In genomic region chr7:81343831-81344230, GRCm38 (mm10) we compare ENCODE assay signal across 8 mouse cellular contexts. TPM values are rescaled to one million over a fixed set of nuclear protein-coding genes. Genes with fewer than 3 reads are reported as not detected.
A peak's percentile ranks its signal among the peaks of the same experiment; 100 is the strongest.
DNase-seq lines count a peak whose midpoint lies in the region; ATAC-seq and TF ChIP-seq lines count a peak whose summit lies in the region.

No protein-coding gene starts in this region.

- H3ac ChIP-seq in C2C12 (ENCODE audit: control insufficient read depth, insufficient read length, low read depth) = peak overlapping the region; percentile 100

- H3K9ac ChIP-seq in forebrain, embryonic 13.5 days = peak overlapping the region; percentile 99
- peak overlapping the region; percentile 100 for H3K9ac ChIP-seq in liver, embryonic 11.5 days (ENCODE audit: low read depth, low read length)

- TF ChIP-seq CTCF in C2C12 (IDR thresholded peaks at IDR 0.05; ENCODE audit: control insufficient read depth, insufficient read depth, insufficient read length) = no peak

- peaks cover 63% of the 10 kb centered on the region for H3K79me2 ChIP-seq in C2C12 (ENCODE audit: control insufficient read depth, insufficient read depth)

- H3K27me3 ChIP-seq in erythroblast, embryonic 14.5 days (ENCODE audit: control insufficient read depth) = peaks cover 2% of the 10 kb centered on the region; the same call in 1 of the 2 replicates
- peaks cover 4% of the 10 kb centered on the region for H3K27me3 ChIP-seq in C2C12 (ENCODE audit: control insufficient read depth, insufficient read depth, insufficient read length)
- no peaks in the 10 kb centered on the region for H3K27me3 ChIP-seq in forebrain, embryonic 13.5 days
- H3K27me3 ChIP-seq in liver, embryonic 11.5 days (replicated peaks; ENCODE audit: control insufficient read depth, insufficient read depth, low read length) = no peaks in the 10 kb centered on the region

- peak overlapping the region; percentile 90 for H3K4me3 ChIP-seq in erythroblast, embryonic 14.5 days (replicated peaks)
- peak overlapping the region; percentile 95 for H3K4me3 ChIP-seq in C2C12 (ENCODE audit: insufficient read depth, poor library complexity, severe bottlenecking)
- H3K4me3 ChIP-seq in forebrain, embryonic 13.5 days = peak overlapping the region; percentile 97
- H3K4me3 ChIP-seq in liver, embryonic 11.5 days (ENCODE audit: low read depth, low read length) = peak overlapping the region; percentile 99

- no peak for DNase-seq in liver, embryonic 11.5 days (ENCODE audit: low spot score)
- DNase-seq in yolk sac, embryonic 10.5 days (ENCODE audit: low spot score) = no peak
- DNase-seq in frontal cortex, postnatal 10 days (ENCODE audit: low spot score in 2 of 2) = no peak
- DNase-seq in frontal cortex, postnatal 36 days (ENCODE audit: low spot score in 2 of 2) = no peak

- no peaks in the 10 kb centered on the region for H3K9me3 ChIP-seq in erythroblast, embryonic 14.5 days (ENCODE audit: control insufficient read depth, low read length)
- no peaks in the 10 kb centered on the region for H3K9me3 ChIP-seq in forebrain, embryonic 13.5 days (replicated peaks)
- H3K9me3 ChIP-seq in liver, embryonic 11.5 days (ENCODE audit: control insufficient read depth, low read length) = no peaks in the 10 kb centered on the region

- ATAC-seq in erythroblast, adult 5-6 weeks (replicated peaks; ENCODE audit: low FRiP score, poor library complexity, severe bottlenecking) = no peak
- no peak for ATAC-seq in forebrain, embryonic 13.5 days
- ATAC-seq in liver, embryonic 11.5 days (replicated peaks; ENCODE audit: low FRiP score) = no peak

- peak overlapping the region; percentile 94 for H3K4me2 ChIP-seq in forebrain, embryonic 13.5 days
- peak overlapping the region; percentile 94 for H3K4me2 ChIP-seq in liver, embryonic 11.5 days

- WGBS in forebrain, embryonic 13.5 days = 21% methylated on average over 10 of the region's 10 CpGs
- 4% methylated on average over 10 of the region's 10 CpGs for WGBS in liver, embryonic 11.5 days

- H3K36me3 ChIP-seq in erythroblast, embryonic 14.5 days (ENCODE audit: control insufficient read depth) = peaks cover 55% of the 10 kb centered on the region
- peaks cover 57% of the 10 kb centered on the region for H3K36me3 ChIP-seq in C2C12 (ENCODE audit: control insufficient read depth, insufficient read depth)
- peaks cover 52% of the 10 kb centered on the region for H3K36me3 ChIP-seq in forebrain, embryonic 13.5 days (ENCODE audit: poor library complexity, severe bottlenecking)
- peaks cover 39% of the 10 kb centered on the region for H3K36me3 ChIP-seq in liver, embryonic 11.5 days (ENCODE audit: control insufficient read depth, insufficient read depth, low read length)

- peaks cover 45% of the 10 kb centered on the region for H3K79me3 ChIP-seq in C2C12 (ENCODE audit: low read depth)

- no peak overlapping the region for H3K27ac ChIP-seq in forebrain, embryonic 13.5 days
- H3K27ac ChIP-seq in liver, embryonic 11.5 days (ENCODE audit: low read depth, low read length) = peak overlapping the region; percentile 10

- peaks cover 38% of the 10 kb centered on the region for H3K4me1 ChIP-seq in erythroblast, embryonic 14.5 days (ENCODE audit: control insufficient read depth)
- H3K4me1 ChIP-seq in forebrain, embryonic 13.5 days = peaks cover 25% of the 10 kb centered on the region
- H3K4me1 ChIP-seq in liver, embryonic 11.5 days (replicated peaks; ENCODE audit: control insufficient read depth, insufficient read depth, low read length) = peaks cover 16% of the 10 kb centered on the region

TF ChIP-seq in C2C12, 6 proteins besides CTCF, POLR2A, EP300 and RAD21:
- TF ChIP-seq MYOD1 (IDR thresholded peaks at IDR 0.05; ENCODE audit: control insufficient read depth, insufficient read length, low read depth) = no peak
- TF ChIP-seq MAX (IDR thresholded peaks at IDR 0.05) = no peak
- TF ChIP-seq MYOG (IDR thresholded peaks at IDR 0.05; ENCODE audit: control insufficient read depth, extremely low read depth, insufficient read length) = no peak
- no peak for TF ChIP-seq USF1 (IDR thresholded peaks at IDR 0.05; ENCODE audit: low read depth)
- no peak for TF ChIP-seq FOSL1 (IDR thresholded peaks at IDR 0.05; ENCODE audit: insufficient read depth, low read length, poor library complexity, severe bottlenecking)
- TF ChIP-seq CEBPB (IDR thresholded peaks at IDR 0.05; ENCODE audit: low read depth) = no peak

RNA-seq across cellular contexts. Expression of gene Rps17, which starts 1.2 kb away (rescaled TPM):
- polyA plus RNA-seq in erythroblast, embryonic 14.5 days (2012) = 31.7 and 36.7 TPM in 2 replicates
- 779 and 843 TPM in 2 replicates for total RNA-seq in erythroblast, adult 5-6 weeks (2015; ENCODE audit: low replicate concordance)
- 542 and 565 TPM in 2 replicates for total RNA-seq in erythroblast, adult 5-6 weeks (2017; ENCODE audit: low replicate concordance)
- 3,363 TPM for polyA plus RNA-seq in C2C12 (2012; fragmentation: generic; extraction: Trizol)
- 1,016 and 1,034 TPM in 2 replicates for polyA plus RNA-seq in forebrain, embryonic 13.5 days (2015; fragmentation: Nextera tagmentation; extraction: Ambion mirVana)
- 1,540 and 1,655 TPM in 2 replicates for polyA plus RNA-seq in liver, embryonic 11.5 days (2014; fragmentation: Nextera tagmentation; extraction: Ambion mirVana)

Comparison
In these comparisons a context has a peak if more than half of its experiments do, and no peak if none do; other contexts are left out.
1. RNA of gene Rps17, which starts 1.2 kb away (polyA plus RNA-seq): 3,363 TPM in C2C12 (single experiment), 1,540 to 1,655 TPM in liver, embryonic 11.5 days and 1,016 to 1,034 TPM in forebrain, embryonic 13.5 days; 31.7 to 36.7 TPM in erythroblast, embryonic 14.5 days; every median in the first group is over 10 times any median in the second.
2. Peak in every context shown above with its lines, with median percentiles within 50 percentile points of each other: H3K4me3 ChIP-seq.